In genomic region chr5:64075506-64075905, GRCm38 (mm10) we compare ENCODE assay signal across 8 mouse cellular contexts. TPM values are rescaled to one million over a fixed set of nuclear protein-coding genes. Genes with fewer than 3 reads are reported as not detected.
DNase-seq lines count a peak whose midpoint lies in the region; ATAC-seq and TF ChIP-seq lines count a peak whose summit lies in the region.
"Had no signal": no experiment of that assay in that cellular context is flagged by ENCODE, and none has a peak within 500 bp of the region (broad histone marks: within the 10 kb centered on the region; RNA-seq: fewer than 3 reads in every experiment).

No protein-coding gene starts in this region.

- H3K79me2 ChIP-seq in MEL (ENCODE audit: control insufficient read depth, insufficient read depth, low read length, poor library complexity), result no peaks in the 10 kb centered on the region

- H3K27ac ChIP-seq in kidney, postnatal 0 days, result no peak overlapping the region
- H3K27ac ChIP-seq in MEL (ENCODE audit: control insufficient read depth, low read depth, low read length), result no peak overlapping the region
- H3K27ac ChIP-seq in liver, postnatal 0 days (ENCODE audit: low read depth), result no peak overlapping the region
- H3K27ac ChIP-seq: liver, embryonic 14.5 days had no signal

- WGBS in kidney, postnatal 0 days, result 38% methylated on average over 3 of the region's 3 CpGs
- WGBS in liver, postnatal 0 days (ENCODE audit: insufficient replicate concordance), result 27% methylated on average over 3 of the region's 3 CpGs

- TF ChIP-seq EP300 in MEL (IDR thresholded peaks at IDR 0.05; ENCODE audit: low read depth in 1 of 2, low read length in 2 of 2), result no peak
- no peak for TF ChIP-seq EP300 in liver, postnatal 0 days (IDR thresholded peaks at IDR 0.05; ENCODE audit: low read depth)

- TF ChIP-seq CTCF in kidney, postnatal 0 days (IDR thresholded peaks at IDR 0.05; ENCODE audit: low read depth), result peak; percentile 53
- peak in 2 of 3 experiments; percentile 9 to 64; a peak in 3 of 6 replicates for TF ChIP-seq CTCF in MEL (IDR thresholded peaks at IDR 0.05 in 2 of 3, conservative IDR thresholded peaks at IDR 0.05 in 1 of 3; ENCODE audit: control insufficient read depth in 1 of 3, insufficient read depth in 1 of 3, low read depth in 2 of 3, low read length in 3 of 3, poor library complexity in 1 of 3, severe bottlenecking in 1 of 3)
- TF ChIP-seq CTCF in liver, postnatal 0 days (IDR thresholded peaks at IDR 0.05; ENCODE audit: low read depth), result peak; percentile 41

- H3K9me3 ChIP-seq in kidney, postnatal 0 days (replicated peaks; ENCODE audit: low read length), result no peaks in the 10 kb centered on the region
- H3K9me3 ChIP-seq in MEL (replicated peaks; ENCODE audit: insufficient read depth, low read length), result no peaks in the 10 kb centered on the region
- no peaks in the 10 kb centered on the region for H3K9me3 ChIP-seq in liver, postnatal 0 days (ENCODE audit: low read length)

- peak; percentile 44 for DNase-seq in kidney, postnatal 0 days (ENCODE audit: low spot score)
- no peak for DNase-seq in kidney, adult 11 months
- DNase-seq in CD4-positive helper T cell, adult 2 months (ENCODE audit: low read depth, low spot score), result peak; percentile 47
- peak; percentile 66 for DNase-seq in MEL (ENCODE audit: low read depth, low spot score)
- DNase-seq in liver, postnatal 0 days, result no peak
- DNase-seq in frontal cortex, postnatal 25 days (ENCODE audit: low spot score in 2 of 2), result no peak

- no peak overlapping the region for H3K4me2 ChIP-seq in kidney, postnatal 0 days (ENCODE audit: low read length)
- H3K4me2 ChIP-seq in liver, postnatal 0 days (ENCODE audit: low read depth, low read length), result no peak overlapping the region

- no peak for TF ChIP-seq POLR2A in MEL (IDR thresholded peaks at IDR 0.05; ENCODE audit: control insufficient read depth in 1 of 2, insufficient read depth in 1 of 2, low read depth in 1 of 2, low read length in 2 of 2, poor library complexity in 1 of 2)

- H3K4me3 ChIP-seq in kidney, postnatal 0 days (replicated peaks; ENCODE audit: low read depth, low read length), result no peak overlapping the region
- no peak overlapping the region for H3K4me3 ChIP-seq in MEL (ENCODE audit: control insufficient read depth in 1 of 2, insufficient read depth in 1 of 2, low read depth in 2 of 2, low read length in 2 of 2)
- no peak overlapping the region for H3K4me3 ChIP-seq in liver, postnatal 0 days (ENCODE audit: low read depth, low read length)

- H3K36me3 ChIP-seq in kidney, postnatal 0 days (ENCODE audit: insufficient read depth, low read length), result no peaks in the 10 kb centered on the region
- H3K36me3 ChIP-seq in MEL (ENCODE audit: control insufficient read depth in 1 of 2, insufficient read depth in 2 of 2, low read length in 2 of 2), result peaks cover 0 to 3% of the 10 kb centered on the region in 2 experiments; a peak in 1 of 4 replicates
- no peaks in the 10 kb centered on the region for H3K36me3 ChIP-seq in liver, postnatal 0 days (replicated peaks; ENCODE audit: insufficient read depth, low read length)

- no peaks in the 10 kb centered on the region for H3K27me3 ChIP-seq in kidney, postnatal 0 days (ENCODE audit: insufficient read depth, low read length)
- peaks cover 0 to 3% of the 10 kb centered on the region in 2 experiments; a peak in 3 of 4 replicates for H3K27me3 ChIP-seq in MEL (ENCODE audit: control insufficient read depth in 1 of 2, insufficient read depth in 2 of 2, low read length in 2 of 2)
- H3K27me3 ChIP-seq in liver, postnatal 0 days (ENCODE audit: insufficient read depth, low read length), result no peaks in the 10 kb centered on the region

- TF ChIP-seq RAD21 in MEL (IDR thresholded peaks at IDR 0.05; ENCODE audit: low read depth, low read length), result peak; percentile 74

- no peaks in the 10 kb centered on the region for H3K4me1 ChIP-seq in kidney, postnatal 0 days (replicated peaks; ENCODE audit: insufficient read depth, low read length)
- peaks cover 2% of the 10 kb centered on the region in 2 experiments; a peak in 3 of 4 replicates for H3K4me1 ChIP-seq in MEL (ENCODE audit: control insufficient read depth in 1 of 2, insufficient read depth in 2 of 2, low read length in 2 of 2)
- no peaks in the 10 kb centered on the region for H3K4me1 ChIP-seq in liver, postnatal 0 days (ENCODE audit: insufficient read depth)

- no peak overlapping the region for H3K9ac ChIP-seq in kidney, postnatal 0 days (ENCODE audit: low read depth, low read length)
- H3K9ac ChIP-seq in MEL (ENCODE audit: control insufficient read depth, low read depth, low read length, poor library complexity, severe bottlenecking), result no peak overlapping the region
- H3K9ac ChIP-seq in liver, postnatal 0 days (replicated peaks), result no peak overlapping the region
- H3K9ac ChIP-seq: liver, embryonic 14.5 days had no signal

- ATAC-seq in kidney, postnatal 0 days (replicated peaks; ENCODE audit: low FRiP score, low read depth), result no peak
- ATAC-seq in liver, postnatal 0 days, result no peak
- ATAC-seq in monocyte, adult 5-6 weeks (replicated peaks; ENCODE audit: insufficient number of reproducible peaks, low FRiP score, low TSS enrichment, poor library complexity, severe bottlenecking), result no peak

TF ChIP-seq in MEL, 35 proteins besides CTCF, POLR2A, EP300 and RAD21:
- TF ChIP-seq CHD1 (IDR thresholded peaks at IDR 0.05; ENCODE audit: low read depth, low read length) (no peak), TAL1 (IDR thresholded peaks at IDR 0.05; ENCODE audit: low read length) (no peak), USF1 (IDR thresholded peaks at IDR 0.05; ENCODE audit: low read depth, low read length) (no peak), ZKSCAN1 (IDR thresholded peaks at IDR 0.05; ENCODE audit: low read depth, low read length) (no peak), ZC3H11A (IDR thresholded peaks at IDR 0.05; ENCODE audit: low read depth, low read length) (peak; percentile 65), TBP (IDR thresholded peaks at IDR 0.05; ENCODE audit: low read depth, low read length) (0 out of 2 replicates have a peak, but pooled peaks have one; percentile 57), MAFK (IDR thresholded peaks at IDR 0.05; ENCODE audit: borderline replicate concordance, low read depth, low read length) (no peak), MAX (IDR thresholded peaks at IDR 0.05; ENCODE audit: low read length) (no peak), NELFE (IDR thresholded peaks at IDR 0.05; ENCODE audit: low read depth, low read length) (no peak), POLR2AphosphoS2 (IDR thresholded peaks at IDR 0.05; ENCODE audit: low read length) (no peak), POLR2AphosphoS5 (IDR thresholded peaks at IDR 0.05; ENCODE audit: borderline replicate concordance, low read depth, low read length) (no peak), SMC3 (IDR thresholded peaks at IDR 0.05; ENCODE audit: low read depth, low read length) (peak; percentile 59), ZNF384 (IDR thresholded peaks at IDR 0.05; ENCODE audit: low read depth, low read length) (peak; percentile 93), RCOR1 (IDR thresholded peaks at IDR 0.05; ENCODE audit: low read depth, low read length) (no peak), SIN3A (IDR thresholded peaks at IDR 0.05; ENCODE audit: low read length) (no peak), ZMIZ1 (IDR thresholded peaks at IDR 0.05; ENCODE audit: low read depth, low read length) (no peak), BHLHE40 (IDR thresholded peaks at IDR 0.05; ENCODE audit: borderline replicate concordance, low read depth, low read length) (no peak), USF2 (IDR thresholded peaks at IDR 0.05; ENCODE audit: borderline replicate concordance in 1 of 2, insufficient read depth in 1 of 2, low read depth in 1 of 2, low read length in 2 of 2) (no peak), CHD2 (IDR thresholded peaks at IDR 0.05; ENCODE audit: low read length) (no peak), GABPA (IDR thresholded peaks at IDR 0.05; ENCODE audit: low read depth, low read length) (no peak), KAT2A (conservative IDR thresholded peaks at IDR 0.05; ENCODE audit: low read depth, low read length) (no peak), ETS1 (IDR thresholded peaks at IDR 0.05; ENCODE audit: low read depth, low read length) (no peak)

RNA-seq across cellular contexts. Expression of gene Pgm2, which starts 17.2 kb away (rescaled TPM):
- polyA plus RNA-seq in kidney, postnatal 0 days (2015; fragmentation: Nextera tagmentation; extraction: Ambion mirVana), result 36.0 and 39.7 TPM in 2 replicates
- 22.0 and 24.1 TPM in 2 replicates for total RNA-seq in MEL (2012; rRNA removed)
- polyA plus RNA-seq in MEL (2012; ENCODE audit: insufficient read depth in 1 of 2, insufficient read length in 2 of 2, low read depth in 1 of 2, low replicate concordance in 2 of 2, missing spikeins in 1 of 2), result 10 to 100 TPM in 1 of 2 experiments, not detected in 1; 64.0 TPM
- 9.7 and 11.9 TPM in 2 replicates for polyA plus RNA-seq in liver, postnatal 0 days (2015; fragmentation: Nextera tagmentation; extraction: Ambion mirVana)
- 22.4 to 37.8 TPM (median 28.8 TPM) in 3 replicates for total RNA-seq in monocyte, adult 5-6 weeks (2017)

Comparison
In these comparisons a context has a peak if more than half of its experiments do, and no peak if none do; other contexts are left out.
1. DNase-seq: peak in kidney, postnatal 0 days (single experiment), CD4-positive helper T cell, adult 2 months (single experiment) and MEL (single experiment); none in kidney, adult 11 months (single experiment), liver, postnatal 0 days (single experiment) and frontal cortex, postnatal 25 days (0 of 2).
2. Peak in every context shown above with its lines, with median percentiles within 50 percentile points of each other: CTCF ChIP-seq.